Comparison of ENCODE assay signal across 9 mouse cellular contexts in genomic region chr19:46553541-46553955, GRCm38 (mm10). TPM values are rescaled to one million over a fixed set of nuclear protein-coding genes. Genes with fewer than 3 reads are reported as not detected.
DNase-seq lines count a peak whose midpoint lies in the region; ATAC-seq lines count a peak whose summit lies in the region.
"Had no signal": no experiment of that assay in that cellular context is flagged by ENCODE, and none has a peak within 500 bp of the region (broad histone marks: within the 10 kb centered on the region; RNA-seq: fewer than 3 reads in every experiment).

No protein-coding gene starts in this region.

- no peak overlapping the region for H3K4me2 ChIP-seq in heart, embryonic 13.5 days
- H3K4me2 ChIP-seq in forebrain, embryonic 15.5 days (replicated peaks): no peak overlapping the region
- H3K4me2 ChIP-seq: lung, embryonic 15.5 days had no signal

- peak overlapping the region; percentile 17; the same call in 1 of the 2 replicates for H3K27ac ChIP-seq in heart, embryonic 13.5 days (replicated peaks)
- peak overlapping the region; percentile 70 for H3K27ac ChIP-seq in forebrain, embryonic 15.5 days (replicated peaks)
- H3K27ac ChIP-seq: lung, embryonic 15.5 days had no signal

- WGBS in heart, embryonic 13.5 days: 28% methylated on average over 11 of the region's 11 CpGs
- WGBS in forebrain, embryonic 15.5 days: 50% methylated on average over 11 of the region's 11 CpGs

- no peak for ATAC-seq in heart, embryonic 13.5 days (ENCODE audit: extremely low read depth, insufficient number of reproducible peaks, low FRiP score, low TSS enrichment)
- peak; percentile 66 for ATAC-seq in forebrain, embryonic 15.5 days (replicated peaks)

- H3K9ac ChIP-seq in heart, embryonic 13.5 days: no peak overlapping the region
- no peak overlapping the region for H3K9ac ChIP-seq in forebrain, embryonic 15.5 days (replicated peaks)
- H3K9ac ChIP-seq: lung, embryonic 15.5 days had no signal

- H3K9me3 ChIP-seq in heart, embryonic 13.5 days: no peaks in the 10 kb centered on the region
- H3K9me3 ChIP-seq in forebrain, embryonic 15.5 days: no peaks in the 10 kb centered on the region
- H3K9me3 ChIP-seq: lung, embryonic 15.5 days had no signal

- H3K27me3 ChIP-seq in heart, embryonic 13.5 days (replicated peaks): no peaks in the 10 kb centered on the region
- no peaks in the 10 kb centered on the region for H3K27me3 ChIP-seq in forebrain, embryonic 15.5 days
- H3K27me3 ChIP-seq: lung, embryonic 15.5 days had no signal

- H3K4me1 ChIP-seq in heart, embryonic 13.5 days: peaks cover 11% of the 10 kb centered on the region
- peaks cover 12% of the 10 kb centered on the region for H3K4me1 ChIP-seq in forebrain, embryonic 15.5 days

- no peak for DNase-seq in heart, adult 9 months (ENCODE audit: low spot score in 2 of 2)
- DNase-seq in spleen, adult 12 weeks (ENCODE audit: low spot score): peak; percentile 24
- DNase-seq in spleen, adult 18-20 months: no peak
- peak; percentile 60 for DNase-seq in lung, postnatal 14 days
- DNase-seq in thymus, postnatal 4 days: no peak
- DNase-seq in urinary bladder, postnatal 36 days (ENCODE audit: low spot score in 2 of 2): no peak

- peaks cover 66% of the 10 kb centered on the region for H3K36me3 ChIP-seq in heart, embryonic 13.5 days
- peaks cover 60% of the 10 kb centered on the region for H3K36me3 ChIP-seq in forebrain, embryonic 15.5 days

- H3K4me3 ChIP-seq in heart, embryonic 13.5 days: no peak overlapping the region
- H3K4me3 ChIP-seq in forebrain, embryonic 15.5 days: no peak overlapping the region
- H3K4me3 ChIP-seq: lung, embryonic 15.5 days had no signal

RNA-seq across cellular contexts. Expression of gene Arl3, which starts 19.4 kb away (rescaled TPM):
- 82.1 and 97.1 TPM in 2 replicates for polyA plus RNA-seq in heart, embryonic 13.5 days (2015; fragmentation: Nextera tagmentation; extraction: Ambion mirVana)
- 238 and 241 TPM in 2 replicates for polyA plus RNA-seq in forebrain, embryonic 15.5 days (2015; fragmentation: Nextera tagmentation; extraction: Ambion mirVana)

RNA-seq across cellular contexts. Expression of gene Sfxn2, which starts 19.6 kb away (rescaled TPM):
- 8.1 and 9.1 TPM in 2 replicates for polyA plus RNA-seq in heart, embryonic 13.5 days (2015; fragmentation: Nextera tagmentation; extraction: Ambion mirVana)
- polyA plus RNA-seq in forebrain, embryonic 15.5 days (2015; fragmentation: Nextera tagmentation; extraction: Ambion mirVana): 12.6 and 13.7 TPM in 2 replicates

RNA-seq across cellular contexts. Expression of gene Wbp1l, which starts 45.3 kb away (rescaled TPM):
- 41.6 and 42.0 TPM in 2 replicates for polyA plus RNA-seq in heart, embryonic 13.5 days (2015; fragmentation: Nextera tagmentation; extraction: Ambion mirVana)
- 39.7 and 41.7 TPM in 2 replicates for polyA plus RNA-seq in forebrain, embryonic 15.5 days (2015; fragmentation: Nextera tagmentation; extraction: Ambion mirVana)

RNA-seq across cellular contexts. Expression of gene Trim8, which starts 52.0 kb away (rescaled TPM):
- polyA plus RNA-seq in heart, embryonic 13.5 days (2015; fragmentation: Nextera tagmentation; extraction: Ambion mirVana): 13.2 and 13.9 TPM in 2 replicates
- polyA plus RNA-seq in forebrain, embryonic 15.5 days (2015; fragmentation: Nextera tagmentation; extraction: Ambion mirVana): 28.0 and 29.4 TPM in 2 replicates

Comparison
In these comparisons a context has a peak if more than half of its experiments do, and no peak if none do; other contexts are left out.
1. DNase-seq: peak in spleen, adult 12 weeks (single experiment) and lung, postnatal 14 days (single experiment); none in heart, adult 9 months (0 of 2), spleen, adult 18-20 months (0 of 2), thymus, postnatal 4 days (single experiment) and urinary bladder, postnatal 36 days (0 of 2).